Mouse (Mus musculus) liver, embryonic 14.5 days (tissue): ENCODE data around the gene Cox18. TPM values are rescaled to one million over a fixed set of nuclear protein-coding genes. Genes with fewer than 3 reads are reported as not detected.

Experiments used
- ATAC-seq: fragments of 200-750 bp; cut with Nextera tagmentation; 2 replicates; pipeline ENCODE4 v1.8.0; 2017; ENCODE audit warnings: moderate number of reproducible peaks, mild to moderate bottlenecking, moderate library complexity; ENCODE audit not compliant: insufficient read depth
- DNase-seq, 3 experiments: peaks; one replicate each; pipeline ENCODE4 v3.0.0-alpha.2; 2012 to 2013; ENCODE audit warnings: low read depth in 3 of 3, low spot score in 3 of 3
- H3K27ac ChIP-seq: fragments of 300-500 bp; sonication (generic); 2 replicates; pipeline ENCODE4 v1.5.1; 2014; ENCODE audit warnings: moderate library complexity, mild to moderate bottlenecking, control low read depth, inconsistent platforms
- H3K27me3 ChIP-seq: fragments of 300-500 bp; sonication (generic); 2 replicates; pipeline ENCODE4 v1.6.1; 2014; ENCODE audit warnings: mild to moderate bottlenecking, low read length, moderate library complexity; ENCODE audit not compliant: control insufficient read depth, insufficient read depth
- H3K36me3 ChIP-seq: fragments of 300-500 bp; sonication (generic); replicated peaks from 2 replicates; pipeline ENCODE4 v1.6.1; 2014; ENCODE audit warnings: low read depth; ENCODE audit not compliant: control insufficient read depth, insufficient read depth
- H3K4me1 ChIP-seq, 2 experiments: fragments of 200-500 bp in 1 of 2; fragments of 300-500 bp in 1 of 2; sonication (generic) in 1 of 2; replicated peaks; 2 replicates each; pipeline ENCODE4 v1.6.1; 2012 to 2014; ENCODE audit warnings: antibody characterized with exemption in 1 of 2, inconsistent platforms in 1 of 2, low read length in 1 of 2; ENCODE audit not compliant: control insufficient read depth in 2 of 2, insufficient read depth in 2 of 2
- H3K4me2 ChIP-seq: fragments of 300-500 bp; sonication (generic); 2 replicates; pipeline ENCODE4 v1.6.1; 2014; ENCODE audit warnings: low read depth, mild to moderate bottlenecking, control low read depth, moderate library complexity
- H3K4me3 ChIP-seq, 2 experiments: fragments of 200-500 bp in 1 of 2; fragments of 300-500 bp in 1 of 2; sonication (generic) in 1 of 2; 2 replicates each; pipeline ENCODE4 v1.5.1; 2012 to 2014; ENCODE audit warnings: low read depth in 2 of 2, low read length in 2 of 2, mild to moderate bottlenecking in 2 of 2, control low read depth in 1 of 2, inconsistent platforms in 1 of 2, moderate library complexity in 1 of 2; ENCODE audit not compliant: insufficient read depth in 1 of 2
- H3K9ac ChIP-seq: fragments of 300-500 bp; sonication (generic); replicated peaks from 2 replicates; pipeline ENCODE4 v1.6.1; 2014; ENCODE audit warnings: mild to moderate bottlenecking, control low read depth, moderate library complexity
- H3K9me3 ChIP-seq: fragments of 300-500 bp; sonication (generic); 2 replicates; pipeline ENCODE4 v1.6.1; 2016; ENCODE audit warnings: low read length, mixed read lengths; ENCODE audit not compliant: control insufficient read depth
- CTCF ChIP-seq: IDR thresholded peaks from 2 replicates; pipeline ENCODE4 v1.5.1; 2016; ENCODE audit warnings: antibody characterized with exemption, low read depth, control low read depth
- EP300 ChIP-seq: IDR thresholded peaks from 2 replicates; pipeline ENCODE4 v1.6.1; 2016; ENCODE audit warnings: antibody characterized with exemption, low read depth
- WGBS: fragments of 180-500 bp; shearing (Covaris S2); extraction: QIAGEN DNeasy Blood & Tissue Kit; methylation state at CpG from one replicate; pipeline ENCODE4 v1.1.7; 2014; ENCODE audit not compliant: insufficient replicate concordance; 5-methylcytosine and 5-hydroxymethylcytosine counted together
- polyA plus RNA-seq, 2 experiments: library from polyadenylated mRNA; depleted of rRNA in 1 of 2; stranded (reverse) in 1 of 2; unstranded in 1 of 2; fragments of >200 nt; fragmentation: Nextera tagmentation in 1 of 2; extraction: Ambion mirVana in 1 of 2; gene quantifications; 2 replicates each; pipeline versions ENCODE4 v1.2.1 to v1.2.3; 2012 to 2014

The Cox18 gene
- polyA plus RNA-seq, 2 experiments: 6.9 to 11.9 TPM

- H3K4me3 ChIP-seq: no peak overlapping the region
- 9% methylated on average over 5 of the region's 5 CpGs for WGBS
- no peak overlapping the region for H3K4me2 ChIP-seq
- no peaks in the 10 kb centered on the region for H3K9me3 ChIP-seq
- no peaks in the 10 kb centered on the region for H3K27me3 ChIP-seq
- H3K27ac ChIP-seq: no peak overlapping the region
- no peaks in the 10 kb centered on the region; a peak in 1 of 4 replicates for H3K4me1 ChIP-seq
- DNase-seq: peak; percentile 31 to 36 (median 35)
- TF ChIP-seq CTCF: peak; percentile 78
- no peak for TF ChIP-seq EP300
- no peak for ATAC-seq
- H3K9ac ChIP-seq: no peak overlapping the region
- H3K36me3 ChIP-seq: no peaks in the 10 kb centered on the region
Observed at GRCm38 (mm10) chr5:90203168-90203567, 20.6 kb downstream of the Cox18 start.

GRCm38 (mm10) chr5:90202447-90203117 lies 21.2 kb downstream of the Cox18 start:
- Histone ChIP-seq H3K36me3 (no peaks in the 10 kb centered on the region), H3K4me2 (no peak overlapping the region), H3K4me1 (no peaks in the 10 kb centered on the region; a peak in 1 of 4 replicates), H3K9ac (no peak overlapping the region), H3K27me3 (no peaks in the 10 kb centered on the region), H3K4me3 (no peak overlapping the region), H3K27ac (no peak overlapping the region), H3K9me3 (no peaks in the 10 kb centered on the region)
- TF ChIP-seq CTCF: no peak
- no peak for TF ChIP-seq EP300
- DNase-seq (no peak), ATAC-seq (no peak)
- 68% methylated on average over 9 of the region's 9 CpGs for WGBS

GRCm38 (mm10) chr5:90199922-90200632 lies 23.7 kb downstream of the Cox18 start:
- no peak for TF ChIP-seq EP300
- TF ChIP-seq CTCF: no peak
- WGBS: 41% methylated on average over 16 of the region's 16 CpGs
- Histone ChIP-seq H3K4me1 (no peaks in the 10 kb centered on the region; a peak in 1 of 4 replicates), H3K4me2 (no peak overlapping the region), H3K4me3 (no peak overlapping the region), H3K27ac (no peak overlapping the region), H3K9me3 (no peaks in the 10 kb centered on the region), H3K9ac (no peak overlapping the region), H3K27me3 (no peaks in the 10 kb centered on the region), H3K36me3 (no peaks in the 10 kb centered on the region)
- no peak for ATAC-seq
- no peak for DNase-seq

- WGBS: 22% methylated on average over 6 of the region's 6 CpGs
- H3K4me1 ChIP-seq: no peaks in the 10 kb centered on the region
- H3K27me3 ChIP-seq: no peaks in the 10 kb centered on the region
- no peak overlapping the region for H3K4me3 ChIP-seq
- no peak overlapping the region for H3K4me2 ChIP-seq
- TF ChIP-seq EP300: no peak
- peak; percentile 56 for TF ChIP-seq CTCF
- H3K36me3 ChIP-seq: no peaks in the 10 kb centered on the region
- ATAC-seq: no peak
- H3K9me3 ChIP-seq: no peaks in the 10 kb centered on the region
- peak in 1 of 3 experiments; percentile 11 for DNase-seq
- no peak overlapping the region for H3K9ac ChIP-seq
- no peak overlapping the region for H3K27ac ChIP-seq
Observed at GRCm38 (mm10) chr5:90194831-90195230, 29.0 kb downstream of the Cox18 start.

GRCm38 (mm10) chr5:90182782-90183181 lies 41.0 kb downstream of the Cox18 start:
- no peaks in the 10 kb centered on the region for H3K36me3 ChIP-seq
- H3K27me3 ChIP-seq: no peaks in the 10 kb centered on the region
- ATAC-seq (no peak), DNase-seq (no peak)
- H3K4me2 ChIP-seq: no peak overlapping the region
- H3K9ac ChIP-seq: no peak overlapping the region
- no peaks in the 10 kb centered on the region for H3K4me1 ChIP-seq
- H3K27ac ChIP-seq: no peak overlapping the region
- H3K9me3 ChIP-seq: no peaks in the 10 kb centered on the region
- WGBS: 48% methylated on average over 5 of the region's 5 CpGs
- H3K4me3 ChIP-seq: no peak overlapping the region
- TF ChIP-seq CTCF (no peak), EP300 (no peak)
